Mouse (Mus musculus): ENCODE measurements around the gene Eif3a. TPM values are rescaled to one million over a fixed set of nuclear protein-coding genes. Genes with fewer than 3 reads are reported as not detected.

Eif3a gene
- polyA plus RNA-seq, 1 experiment from 2014 or later, result 178 TPM

DNA sequence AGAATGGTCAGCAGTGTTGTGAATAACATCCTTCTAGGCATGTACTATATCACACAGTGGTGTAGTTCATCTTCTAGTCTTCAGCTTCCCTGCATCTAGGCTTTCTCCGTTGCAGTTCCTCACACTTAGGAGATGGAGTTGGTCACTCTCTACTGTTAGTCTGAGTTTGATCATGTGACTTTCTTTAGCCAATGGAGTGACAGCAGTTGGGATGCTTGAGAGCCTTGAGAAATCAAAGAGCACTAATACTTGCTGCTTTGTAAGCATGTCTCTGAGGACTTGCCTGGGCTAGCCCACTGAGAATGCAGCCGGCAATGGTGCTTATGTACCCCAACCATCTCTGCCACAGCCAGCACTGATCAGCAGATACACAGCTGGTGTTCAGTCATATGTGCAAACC is 77.9 kb downstream of the Eif3a start:
- Histone ChIP-seq H3K9ac (ENCODE audit: low read length) (no peak overlapping the region), H3K9me3 (ENCODE audit: control insufficient read depth, low read length) (no peaks in the 10 kb centered on the region), H3K36me3 (ENCODE audit: control insufficient read depth, insufficient read depth, low read length) (no peaks in the 10 kb centered on the region), H3K27me3 (ENCODE audit: control insufficient read depth, insufficient read depth, low read length) (no peaks in the 10 kb centered on the region), H3K4me3 (ENCODE audit: low read depth, low read length) (no peak overlapping the region), H3K27ac (ENCODE audit: low read depth, low read length) (no peak overlapping the region), H3K4me2 (ENCODE audit: low read depth, low read length, severe bottlenecking) (no peak overlapping the region), H3K4me1 (replicated peaks; ENCODE audit: control insufficient read depth, insufficient read depth, low read length) (no peaks in the 10 kb centered on the region)
- no peak for ATAC-seq (replicated peaks; ENCODE audit: low FRiP score)
- DNase-seq (ENCODE audit: low spot score), result no peak
- WGBS, result 88% methylated on average over 2 of the region's 2 CpGs

Small RNA genes within 50 kb of the gene (microRNA-seq; reads per million reads assigned to microRNA genes)
- not detected for gene mmu-mir-3084-1 (ENCODE audit: insufficient number of aligned reads)

Other genes starting within 250 kb of the Eif3a start
- 36.5 and 41.1 TPM in 2 replicates for gene Cacul1, start 209.6 kb downstream of the Eif3a start, polyA plus RNA-seq (2014; fragmentation: Nextera tagmentation; extraction: Ambion mirVana)
- gene Nanos1, start 34.7 kb downstream of the Eif3a start, polyA plus RNA-seq (2014; fragmentation: Nextera tagmentation; extraction: Ambion mirVana), result 4.3 and 4.7 TPM in 2 replicates
- 37.1 and 41.2 TPM in 2 replicates for gene Fam45a, start 20.9 kb upstream of the Eif3a start, polyA plus RNA-seq (2014; fragmentation: Nextera tagmentation; extraction: Ambion mirVana)
- 11.9 and 13.4 TPM in 2 replicates for gene Sfxn4, start 70.8 kb upstream of the Eif3a start, polyA plus RNA-seq (2014; fragmentation: Nextera tagmentation; extraction: Ambion mirVana)
- gene Prdx3, start 83.9 kb upstream of the Eif3a start, polyA plus RNA-seq (2014; fragmentation: Nextera tagmentation; extraction: Ambion mirVana), result 103 and 106 TPM in 2 replicates
- 2.6 and 2.8 TPM in 2 replicates for gene Grk5, start 99.1 kb upstream of the Eif3a start, polyA plus RNA-seq (2014; fragmentation: Nextera tagmentation; extraction: Ambion mirVana)